Mouse (Mus musculus) cerebellum, adult 9-11 months (tissue): ENCODE measurements around the gene Cryzl2.

Source experiments
- DNase-seq: peaks from one replicate; pipeline ENCODE4 v3.0.0; 2022

Cryzl2 gene

DNA sequence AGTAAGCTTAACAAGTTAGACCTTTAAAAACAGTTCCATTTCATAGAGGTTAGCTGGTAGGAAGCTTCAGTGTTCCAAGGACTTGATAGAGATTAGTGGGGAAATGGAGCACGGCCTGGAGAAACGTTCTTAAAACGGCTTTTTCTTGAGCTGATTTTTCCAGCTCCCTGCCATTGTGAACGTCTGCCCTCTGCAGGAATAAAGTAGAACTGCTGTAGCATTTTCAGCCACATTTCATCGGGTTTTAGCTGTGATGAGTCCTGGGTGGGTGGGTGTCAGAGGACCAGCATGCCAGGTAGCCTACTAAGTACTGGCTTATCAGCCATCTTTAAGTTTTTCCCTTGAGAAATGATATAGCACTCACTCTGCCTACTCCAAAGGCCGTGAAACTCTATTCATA lies 78.1 kb downstream of the Cryzl2 start:
- no peak for DNase-seq

- no peak for DNase-seq
These were observed 79.3 kb downstream of the Cryzl2 start for GRCm38 (mm10) chr1:157537636-157538035.
